Mouse (Mus musculus) hindbrain, embryonic 12.5 days (tissue): ENCODE results near the gene Fbxo10. TPM values are rescaled to one million over a fixed set of nuclear protein-coding genes. Genes with fewer than 3 reads are reported as not detected.
"Not testable (repeated sequence)": the region's sequence is repeated elsewhere in the genome, so short reads cannot be mapped to it uniquely, and the experiment has no call there.

Source experiments
- ATAC-seq: fragments of 200-750 bp; cut with Nextera tagmentation; 2 replicates; pipeline ENCODE4 v1.8.0; 2017; ENCODE audit warnings: moderate TSS enrichment; ENCODE audit not compliant: low FRiP score
- H3K27ac ChIP-seq: fragments of 300-500 bp; sonication (generic); 2 replicates; pipeline ENCODE4 v1.5.1; 2016; ENCODE audit warnings: mild to moderate bottlenecking
- H3K27me3 ChIP-seq: fragments of 300-500 bp; sonication (generic); 2 replicates; pipeline ENCODE4 v1.6.1; 2016; ENCODE audit warnings: mild to moderate bottlenecking
- H3K36me3 ChIP-seq: fragments of 300-500 bp; sonication (generic); 2 replicates; pipeline ENCODE4 v1.6.1; 2016; ENCODE audit warnings: mild to moderate bottlenecking
- H3K4me1 ChIP-seq: fragments of 300-500 bp; sonication (generic); 2 replicates; pipeline ENCODE4 v1.6.1; 2016
- H3K4me2 ChIP-seq: fragments of 300-500 bp; sonication (generic); replicated peaks from 2 replicates; pipeline ENCODE4 v1.6.1; 2016; ENCODE audit warnings: mild to moderate bottlenecking
- H3K4me3 ChIP-seq: fragments of 300-500 bp; sonication (generic); 2 replicates; pipeline ENCODE4 v1.5.1; 2016; ENCODE audit warnings: mild to moderate bottlenecking
- H3K9ac ChIP-seq: fragments of 300-500 bp; sonication (generic); 2 replicates; pipeline ENCODE4 v1.6.1; 2016; ENCODE audit warnings: mild to moderate bottlenecking, moderate library complexity
- H3K9me3 ChIP-seq: fragments of 300-500 bp; sonication (generic); replicated peaks from 2 replicates; pipeline ENCODE4 v1.6.1; 2016; ENCODE audit warnings: mild to moderate bottlenecking
- WGBS: fragments of 180-500 bp; shearing (Covaris S2); methylation state at CpG from one replicate; pipeline ENCODE4 v1.1.7; 2016; 5-methylcytosine and 5-hydroxymethylcytosine counted together
- polyA plus RNA-seq: library from polyadenylated mRNA; unstranded; fragments of >200 nt; fragmentation: Nextera tagmentation; extraction: Ambion mirVana; gene quantifications from 2 replicates; pipeline ENCODE4 v1.2.1, GENCODE M21; 2016

Fbxo10 gene
- polyA plus RNA-seq, 1 experiment from 2014 or later, result 17.5 TPM

DNA sequence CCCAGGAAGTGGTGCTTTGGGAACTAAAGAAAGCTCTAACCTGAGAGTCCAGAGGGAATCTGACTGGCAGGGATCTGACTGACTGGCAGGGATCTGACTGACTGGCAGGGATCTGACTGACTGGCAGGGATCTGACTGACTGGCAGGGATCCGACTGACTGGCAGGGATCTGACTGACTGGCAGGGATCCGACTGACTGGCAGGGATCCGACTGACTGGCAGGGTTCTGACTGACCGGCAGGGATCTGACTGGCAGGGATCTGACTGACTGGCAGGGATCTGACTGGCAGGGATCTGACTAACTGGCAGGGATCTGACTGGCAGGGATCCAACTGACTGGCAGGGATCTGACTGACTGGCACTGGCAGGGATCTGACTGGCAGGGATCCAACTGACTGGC, 3.4 kb downstream of the Fbxo10 start:
- not testable (repeated sequence) for H3K4me3 ChIP-seq, H3K27ac ChIP-seq, ATAC-seq, H3K4me2 ChIP-seq, H3K9ac ChIP-seq, H3K9me3 ChIP-seq, H3K27me3 ChIP-seq, H3K36me3 ChIP-seq
- 89% methylated on average over 4 of the region's 4 CpGs for WGBS
- peaks cover 13% of the 10 kb centered on the region for H3K4me1 ChIP-seq

DNA sequence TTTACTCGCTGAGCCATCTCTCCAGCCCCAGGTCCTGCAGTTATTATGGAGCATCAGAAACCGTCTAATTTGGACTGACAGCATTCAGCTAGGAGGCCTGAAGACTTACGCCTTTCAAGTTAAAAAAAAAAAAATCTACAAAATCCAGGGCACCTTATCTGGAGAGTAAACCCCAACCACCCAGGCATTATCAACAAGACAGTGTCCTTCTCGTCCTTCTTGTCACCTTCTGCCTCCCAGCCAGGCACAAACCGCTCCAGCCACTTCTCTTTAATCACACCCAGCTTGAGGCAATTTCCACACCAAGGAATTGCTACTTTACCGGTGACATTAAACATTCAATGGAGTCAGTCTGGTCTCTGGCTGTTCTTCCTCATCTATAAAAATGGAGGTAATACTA, 10.9 kb downstream of the Fbxo10 start:
- Histone ChIP-seq H3K9ac (no peak overlapping the region), H3K27ac (no peak overlapping the region), H3K9me3 (no peaks in the 10 kb centered on the region), H3K36me3 (0 out of 2 replicates have a peak, but pooled peaks cover under 1% of the 10 kb centered on the region), H3K4me1 (peaks cover 3% of the 10 kb centered on the region), H3K27me3 (no peaks in the 10 kb centered on the region), H3K4me2 (no peak overlapping the region), H3K4me3 (no peak overlapping the region)
- WGBS, result 88% methylated on average over 6 of the region's 6 CpGs
- ATAC-seq, result no peak

GRCm38 (mm10) chr4:45072261-45072973, 12.0 kb downstream of the Fbxo10 start:
- Histone ChIP-seq H3K4me3 (no peak overlapping the region), H3K27ac (no peak overlapping the region), H3K4me2 (no peak overlapping the region), H3K27me3 (no peaks in the 10 kb centered on the region), H3K4me1 (peaks cover 3% of the 10 kb centered on the region), H3K36me3 (no peaks in the 10 kb centered on the region), H3K9ac (no peak overlapping the region), H3K9me3 (no peaks in the 10 kb centered on the region)
- ATAC-seq, result no peak
- 77% methylated on average over 15 of the region's 15 CpGs for WGBS

- Histone ChIP-seq H3K4me3 (no peak overlapping the region), H3K36me3 (no peaks in the 10 kb centered on the region), H3K27ac (no peak overlapping the region), H3K4me1 (peaks cover 6% of the 10 kb centered on the region), H3K9me3 (no peaks in the 10 kb centered on the region), H3K9ac (no peak overlapping the region), H3K4me2 (no peak overlapping the region), H3K27me3 (no peaks in the 10 kb centered on the region)
- no peak for ATAC-seq
- WGBS, result 93% methylated on average over 4 of the region's 4 CpGs
These were observed 16.7 kb downstream of the Fbxo10 start for GRCm38 (mm10) chr4:45067742-45068141.

- H3K9me3 ChIP-seq, result no peaks in the 10 kb centered on the region
- no peak overlapping the region for H3K4me2 ChIP-seq
- WGBS, result 59% methylated on average over 2 of the region's 2 CpGs
- H3K36me3 ChIP-seq, result peaks cover 11% of the 10 kb centered on the region
- ATAC-seq, result no peak
- no peaks in the 10 kb centered on the region for H3K27me3 ChIP-seq
- peaks cover 6% of the 10 kb centered on the region for H3K4me1 ChIP-seq
- no peak overlapping the region for H3K9ac ChIP-seq
- H3K4me3 ChIP-seq, result no peak overlapping the region
- H3K27ac ChIP-seq, result no peak overlapping the region
These were observed 18.2 kb downstream of the Fbxo10 start for GRCm38 (mm10) chr4:45066036-45066730.

DNA sequence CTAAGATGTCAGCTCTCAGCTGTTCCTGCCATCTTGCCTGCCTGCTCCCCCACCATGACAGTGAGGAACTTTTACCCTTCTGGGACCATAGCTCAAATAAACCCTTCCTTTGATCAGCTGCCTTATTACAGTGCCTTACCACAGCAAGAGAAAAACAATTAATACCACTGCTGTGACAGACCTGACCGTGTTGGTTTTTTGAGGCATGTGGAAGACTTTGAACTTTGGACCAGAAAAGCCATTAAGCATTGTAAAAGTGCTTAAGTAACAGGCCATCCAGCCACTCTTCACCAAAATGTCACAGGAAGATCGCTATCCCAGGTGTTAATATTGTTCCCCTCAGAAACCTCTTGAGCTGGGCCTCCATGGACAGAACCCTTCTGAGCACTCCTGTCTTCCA, 19.8 kb downstream of the Fbxo10 start:
- Histone ChIP-seq H3K27ac (no peak overlapping the region), H3K9me3 (no peaks in the 10 kb centered on the region), H3K27me3 (no peaks in the 10 kb centered on the region), H3K36me3 (peaks cover 22% of the 10 kb centered on the region), H3K4me2 (no peak overlapping the region), H3K4me1 (0 out of 2 replicates have a peak, but pooled peaks cover 3% of the 10 kb centered on the region), H3K9ac (no peak overlapping the region), H3K4me3 (no peak overlapping the region)
- no peak for ATAC-seq
- WGBS, result 83% methylated on average over 2 of the region's 2 CpGs

GRCm38 (mm10) chr4:45063836-45064235, 20.6 kb downstream of the Fbxo10 start:
- not testable (repeated sequence) for H3K9ac ChIP-seq, ATAC-seq, H3K27ac ChIP-seq, H3K9me3 ChIP-seq, H3K4me1 ChIP-seq, H3K27me3 ChIP-seq, H3K4me3 ChIP-seq, H3K4me2 ChIP-seq
- H3K36me3 ChIP-seq, result peaks cover 24% of the 10 kb centered on the region
- 90% methylated on average over 1 of the region's 1 CpGs for WGBS

DNA sequence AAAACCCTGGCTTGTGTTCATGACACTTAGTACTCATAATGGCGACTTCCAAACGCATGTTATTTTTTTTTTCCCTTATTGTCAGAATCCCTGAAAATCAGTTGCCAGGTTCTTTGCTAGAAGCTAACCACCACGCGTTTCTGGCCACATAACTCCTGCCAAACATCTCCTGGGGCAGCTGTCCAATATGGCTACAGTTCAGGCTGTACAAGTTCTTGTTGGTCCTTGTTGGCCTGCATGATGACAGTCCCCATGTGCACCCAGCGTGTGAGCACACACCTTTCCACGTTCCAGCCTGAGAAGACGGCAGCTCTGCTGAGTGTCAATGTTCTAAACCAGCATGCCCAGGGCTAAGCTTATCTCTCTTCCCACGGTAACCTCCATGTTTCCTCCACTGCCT, 29.0 kb downstream of the Fbxo10 start:
- Histone ChIP-seq H3K9me3 (no peaks in the 10 kb centered on the region), H3K27ac (no peak overlapping the region), H3K4me2 (no peak overlapping the region), H3K36me3 (peaks cover 45% of the 10 kb centered on the region), H3K27me3 (no peaks in the 10 kb centered on the region), H3K9ac (no peak overlapping the region), H3K4me1 (no peaks in the 10 kb centered on the region), H3K4me3 (no peak overlapping the region)
- no peak for ATAC-seq
- WGBS, result 85% methylated on average over 8 of the region's 8 CpGs

DNA sequence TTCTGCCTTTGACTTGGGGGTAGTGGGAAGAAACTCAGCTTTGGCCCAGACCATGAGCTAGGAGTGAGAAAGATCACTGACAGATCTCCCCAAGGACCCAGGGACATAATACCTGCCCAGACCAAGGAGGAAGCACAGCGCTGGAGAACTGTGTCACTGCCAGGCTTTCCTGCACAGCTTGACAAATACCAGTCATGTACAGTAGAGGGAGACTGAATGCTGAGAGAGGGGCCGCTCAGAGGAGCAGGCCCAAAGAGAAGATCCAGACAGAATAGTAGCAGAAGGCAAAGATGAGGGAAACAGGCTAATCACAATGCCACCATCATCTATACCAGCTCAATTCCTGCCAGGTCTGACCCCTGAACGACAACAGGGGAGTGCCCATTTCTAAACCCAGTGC, 29.5 kb downstream of the Fbxo10 start:
- H3K4me3 ChIP-seq, result no peak overlapping the region
- no peak overlapping the region for H3K9ac ChIP-seq
- no peak overlapping the region for H3K27ac ChIP-seq
- no peaks in the 10 kb centered on the region for H3K4me1 ChIP-seq
- H3K9me3 ChIP-seq, result no peaks in the 10 kb centered on the region
- H3K36me3 ChIP-seq, result peaks cover 42% of the 10 kb centered on the region
- 47% methylated on average over 3 of the region's 3 CpGs for WGBS
- no peaks in the 10 kb centered on the region for H3K27me3 ChIP-seq
- no peak for ATAC-seq
- H3K4me2 ChIP-seq, result no peak overlapping the region

DNA sequence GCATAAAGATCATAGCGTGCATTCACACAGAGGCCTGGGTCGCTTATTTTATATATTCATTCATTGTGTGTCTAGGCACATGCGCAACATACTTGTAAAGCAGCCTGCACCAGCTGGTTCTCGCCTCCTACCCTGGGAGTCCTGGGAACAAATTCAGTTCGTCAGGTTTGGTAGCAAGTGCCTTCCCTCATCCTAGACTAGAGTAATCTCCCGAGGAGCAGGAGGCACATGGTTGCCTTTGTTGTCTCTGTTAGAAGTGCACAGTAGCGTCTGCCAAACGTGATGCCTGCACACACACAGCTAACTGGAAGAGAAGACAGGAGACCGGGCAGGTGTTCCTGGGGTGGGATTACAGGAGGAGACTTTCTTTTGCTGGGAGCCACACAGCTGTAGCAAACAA, 36.4 kb downstream of the Fbxo10 start:
- H3K4me2 ChIP-seq, result no peak overlapping the region
- H3K27ac ChIP-seq, result no peak overlapping the region
- no peaks in the 10 kb centered on the region for H3K27me3 ChIP-seq
- H3K9me3 ChIP-seq, result no peaks in the 10 kb centered on the region
- H3K9ac ChIP-seq, result no peak overlapping the region
- 82% methylated on average over 9 of the region's 9 CpGs for WGBS
- ATAC-seq, result no peak
- peaks cover 55% of the 10 kb centered on the region for H3K36me3 ChIP-seq
- no peak overlapping the region for H3K4me3 ChIP-seq
- no peaks in the 10 kb centered on the region for H3K4me1 ChIP-seq

DNA sequence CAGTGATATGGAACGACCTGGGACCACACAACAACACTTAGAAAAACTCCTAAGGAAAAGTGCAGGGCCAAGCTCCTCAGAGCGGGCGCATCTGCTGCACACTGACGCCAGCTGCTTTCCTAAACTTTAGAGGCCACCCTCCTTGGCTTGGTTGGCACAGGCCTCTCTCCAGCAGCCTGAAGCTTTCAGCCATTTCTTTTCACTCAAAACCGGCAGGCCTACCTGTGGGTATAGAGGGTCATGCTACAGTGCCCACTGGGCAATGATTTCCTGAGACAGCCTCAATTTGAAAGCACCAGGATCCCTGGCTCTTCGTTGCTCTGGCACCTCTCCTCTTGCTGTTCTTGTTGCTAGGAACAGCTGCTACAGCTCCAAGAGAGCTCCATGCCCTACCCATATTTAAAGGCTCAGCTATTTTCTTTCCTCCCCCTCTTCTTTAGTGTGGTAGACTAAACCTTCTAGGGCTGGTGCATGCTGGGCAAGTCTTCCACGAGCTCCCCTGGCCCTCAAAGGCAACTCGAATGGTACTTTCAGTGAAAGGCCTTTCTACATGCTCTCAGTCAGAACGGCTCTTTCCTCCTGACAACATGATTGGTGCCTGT, 37.0 kb downstream of the Fbxo10 start:
- H3K9ac ChIP-seq, result no peak overlapping the region
- H3K4me3 ChIP-seq, result no peak overlapping the region
- no peak overlapping the region for H3K27ac ChIP-seq
- no peaks in the 10 kb centered on the region for H3K4me1 ChIP-seq
- H3K36me3 ChIP-seq, result peaks cover 57% of the 10 kb centered on the region
- WGBS, result 87% methylated on average over 9 of the region's 9 CpGs
- no peaks in the 10 kb centered on the region for H3K9me3 ChIP-seq
- H3K4me2 ChIP-seq, result no peak overlapping the region
- H3K27me3 ChIP-seq, result no peaks in the 10 kb centered on the region
- no peak for ATAC-seq

DNA sequence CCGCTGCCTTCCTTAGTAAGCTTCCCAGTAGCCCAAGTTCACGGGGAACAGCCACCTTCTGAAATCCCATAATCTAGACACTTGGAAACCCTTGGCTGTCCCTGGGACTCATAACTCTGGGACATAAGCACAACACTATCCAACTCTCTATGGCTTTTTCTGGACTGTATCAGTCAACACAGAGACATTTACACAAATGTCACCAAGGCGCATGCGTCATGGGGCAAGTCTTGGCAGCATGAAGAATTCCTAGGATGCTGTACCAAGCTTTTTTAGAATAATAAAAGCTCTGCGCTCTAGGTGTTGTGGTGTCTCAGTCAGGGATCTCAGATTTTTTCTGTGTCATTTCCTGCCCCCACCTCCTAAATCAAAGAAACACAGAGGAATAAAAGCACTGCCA, 37.7 kb downstream of the Fbxo10 start:
- Histone ChIP-seq H3K9ac (no peak overlapping the region), H3K27me3 (no peaks in the 10 kb centered on the region), H3K4me2 (no peak overlapping the region), H3K9me3 (no peaks in the 10 kb centered on the region), H3K4me3 (no peak overlapping the region), H3K4me1 (no peaks in the 10 kb centered on the region), H3K27ac (no peak overlapping the region), H3K36me3 (peaks cover 61% of the 10 kb centered on the region)
- WGBS, result 97% methylated on average over 5 of the region's 5 CpGs
- no peak for ATAC-seq
